Mouse (Mus musculus) CH12.LX (cell line): ENCODE data around the gene Zswim5. TPM values are rescaled to one million over a fixed set of nuclear protein-coding genes. Genes with fewer than 3 reads are reported as not detected.

ENCODE experiments used
- DNase-seq: peaks from one replicate; pipeline ENCODE4 v3.0.0-alpha.2; 2013; ENCODE audit errors: extremely low read depth
- H3K27ac ChIP-seq: 2 replicates; pipeline ENCODE4 v1.5.1; 2012; ENCODE audit warnings: low read depth, mild to moderate bottlenecking, control low read depth, moderate library complexity; ENCODE audit not compliant: insufficient read depth
- H3K27me3 ChIP-seq: replicated peaks from 2 replicates; pipeline ENCODE3; 2012; ENCODE audit warnings: inconsistent platforms
- H3K36me3 ChIP-seq, 2 experiments: replicated peaks in 1 of 2; 2 replicates each; pipeline versions ENCODE3 to v1.6.1; 2012; ENCODE audit warnings: inconsistent platforms in 1 of 2, low read length in 1 of 2, mild to moderate bottlenecking in 1 of 2, mixed read lengths in 1 of 2, moderate library complexity in 1 of 2; ENCODE audit not compliant: control insufficient read depth in 1 of 2, insufficient read depth in 1 of 2
- H3K4me1 ChIP-seq, 2 experiments: 2 replicates each; pipeline ENCODE4 v1.6.1; 2012; ENCODE audit warnings: inconsistent platforms in 1 of 2, moderate library complexity in 1 of 2; ENCODE audit not compliant: insufficient read depth in 2 of 2, control insufficient read depth in 1 of 2
- H3K4me2 ChIP-seq: 2 replicates; pipeline ENCODE4 v1.6.1; 2012; ENCODE audit warnings: low read depth, mild to moderate bottlenecking, control low read depth; ENCODE audit not compliant: poor library complexity, insufficient read depth, severe bottlenecking
- H3K4me3 ChIP-seq, 3 experiments: fragments of 150-350 bp in 1 of 3; sonication (generic) in 1 of 3; replicated peaks in 1 of 3; 2 replicates each; pipeline versions ENCODE3 to v1.5.1; 2011 to 2012; ENCODE audit warnings: low read depth in 2 of 3, low read length in 2 of 3, mild to moderate bottlenecking in 2 of 3, moderate library complexity in 2 of 3, control low read depth in 1 of 3, improper control_type of control experiment in 1 of 3, inconsistent platforms in 1 of 3, mixed read lengths in 1 of 3; ENCODE audit not compliant: poor library complexity in 1 of 3
- H3K79me2 ChIP-seq: replicated peaks from 2 replicates; pipeline ENCODE4 v1.6.1; 2012; ENCODE audit warnings: mild to moderate bottlenecking, moderate library complexity; ENCODE audit not compliant: control insufficient read depth, poor library complexity, insufficient read depth, severe bottlenecking; ENCODE audit errors: extremely low read depth
- H3K9ac ChIP-seq: 2 replicates; pipeline ENCODE4 v1.6.1; 2012; ENCODE audit warnings: low read depth, mild to moderate bottlenecking, control low read depth, moderate library complexity; ENCODE audit not compliant: insufficient read depth
- H3K9me3 ChIP-seq: replicated peaks from 2 replicates; pipeline ENCODE3; 2012; ENCODE audit warnings: low read length, inconsistent platforms, mixed read lengths
- CHD2 ChIP-seq: IDR thresholded peaks from 2 replicates; pipeline ENCODE4 v1.6.1; 2011; ENCODE audit warnings: low read length, improper control_type of control experiment
- E2F4 ChIP-seq: IDR thresholded peaks from 2 replicates; pipeline ENCODE4 v1.6.1; 2011; ENCODE audit warnings: low read depth, low read length, improper control_type of control experiment; ENCODE audit not compliant: insufficient replicate concordance
- ELF1 ChIP-seq: IDR thresholded peaks from 2 replicates; pipeline ENCODE4 v1.6.1; 2014; ENCODE audit warnings: low read depth, mild to moderate bottlenecking, inconsistent platforms, low read length, improper control_type of control experiment
- EP300 ChIP-seq: IDR thresholded peaks from 2 replicates; pipeline ENCODE4 v1.6.1; 2011; ENCODE audit warnings: low read length, improper control_type of control experiment
- GABPA ChIP-seq: IDR thresholded peaks from 2 replicates; pipeline ENCODE4 v1.6.1; 2012; ENCODE audit warnings: low read depth, low read length, improper control_type of control experiment, inconsistent platforms; ENCODE audit not compliant: insufficient replicate concordance
- IRF4 ChIP-seq: IDR thresholded peaks from 2 replicates; pipeline ENCODE4 v1.6.1; 2014; ENCODE audit warnings: low read depth, mild to moderate bottlenecking, inconsistent platforms, low read length, improper control_type of control experiment
- MYC ChIP-seq: IDR thresholded peaks from 2 replicates; pipeline ENCODE4 v1.6.1; 2011; ENCODE audit warnings: low read depth, mild to moderate bottlenecking, improper control_type of control experiment, low read length
- NELFE ChIP-seq: IDR thresholded peaks from 2 replicates; pipeline ENCODE4 v1.6.1; 2011; ENCODE audit warnings: low read depth, low read length, improper control_type of control experiment
- NRF1 ChIP-seq: IDR thresholded peaks from 2 replicates; pipeline ENCODE4 v1.6.1; 2014; ENCODE audit warnings: low read depth, mild to moderate bottlenecking, inconsistent platforms, low read length, improper control_type of control experiment, moderate library complexity
- PAX5 ChIP-seq: IDR thresholded peaks from 2 replicates; pipeline ENCODE4 v1.6.1; 2012; ENCODE audit warnings: low read length, inconsistent platforms, mixed read lengths
- POLR2A ChIP-seq: IDR thresholded peaks from 2 replicates; pipeline ENCODE4 v1.6.1; 2011; ENCODE audit warnings: low read depth, mild to moderate bottlenecking, improper control_type of control experiment, low read length
- RCOR1 ChIP-seq: conservative IDR thresholded peaks from 2 replicates; pipeline ENCODE4 v1.6.1; 2012; ENCODE audit warnings: low read depth, mild to moderate bottlenecking, inconsistent platforms, low read length, improper control_type of control experiment
- SIN3A ChIP-seq: IDR thresholded peaks from 2 replicates; pipeline ENCODE4 v1.6.1; 2012; ENCODE audit warnings: low read length, improper control_type of control experiment, inconsistent platforms
- UBTF ChIP-seq: IDR thresholded peaks from 2 replicates; pipeline ENCODE4 v1.6.1; 2012; ENCODE audit warnings: low read depth, mild to moderate bottlenecking, inconsistent platforms, low read length, improper control_type of control experiment, moderate library complexity
- USF1 ChIP-seq: IDR thresholded peaks from 2 replicates; pipeline ENCODE4 v1.6.1; 2014; ENCODE audit warnings: low read depth, mild to moderate bottlenecking, inconsistent platforms, low read length, improper control_type of control experiment
- dilution Hi-C: fragments of 300-500 bp; cut with MboI; formaldehyde crosslinking; loops from 2 replicates; pipeline ENCODE4 v1.14.3; 2020; ENCODE audit warnings: low sequenced_read_pairs; ENCODE audit not compliant: extremely low pct_unique_long_range_greater_than_20kb, extremely low pct_ligation_motif_present
- in situ Hi-C: fragments of 300-500 bp; cut with MboI; formaldehyde crosslinking; loops from 3 replicates; pipeline ENCODE4 v1.14.3; 2019; ENCODE audit warnings: low sequenced_read_pairs, low pct_ligation_motif_present, low pct_unique_long_range_greater_than_20kb, mixed read lengths
- polyA plus RNA-seq: library from polyadenylated mRNA; unstranded; fragments of >175 nt; gene quantifications from 2 replicates; pipeline ENCODE4 v1.2.1, GENCODE M21; 2012; ENCODE audit warnings: low read depth; ENCODE audit not compliant: insufficient read length
- total RNA-seq, 2 experiments: library from RNA; depleted of rRNA; stranded (reverse); fragments of 300-350 nt in 1 of 2; fragments of >200 nt in 1 of 2; gene quantifications; 2 replicates each; pipeline ENCODE4 v1.2.3; 2012 to 2014

Zswim5 gene
- total and polyA plus RNA-seq, 3 experiments: 1.1 to 1.2 (median 1.2) TPM

DNA sequence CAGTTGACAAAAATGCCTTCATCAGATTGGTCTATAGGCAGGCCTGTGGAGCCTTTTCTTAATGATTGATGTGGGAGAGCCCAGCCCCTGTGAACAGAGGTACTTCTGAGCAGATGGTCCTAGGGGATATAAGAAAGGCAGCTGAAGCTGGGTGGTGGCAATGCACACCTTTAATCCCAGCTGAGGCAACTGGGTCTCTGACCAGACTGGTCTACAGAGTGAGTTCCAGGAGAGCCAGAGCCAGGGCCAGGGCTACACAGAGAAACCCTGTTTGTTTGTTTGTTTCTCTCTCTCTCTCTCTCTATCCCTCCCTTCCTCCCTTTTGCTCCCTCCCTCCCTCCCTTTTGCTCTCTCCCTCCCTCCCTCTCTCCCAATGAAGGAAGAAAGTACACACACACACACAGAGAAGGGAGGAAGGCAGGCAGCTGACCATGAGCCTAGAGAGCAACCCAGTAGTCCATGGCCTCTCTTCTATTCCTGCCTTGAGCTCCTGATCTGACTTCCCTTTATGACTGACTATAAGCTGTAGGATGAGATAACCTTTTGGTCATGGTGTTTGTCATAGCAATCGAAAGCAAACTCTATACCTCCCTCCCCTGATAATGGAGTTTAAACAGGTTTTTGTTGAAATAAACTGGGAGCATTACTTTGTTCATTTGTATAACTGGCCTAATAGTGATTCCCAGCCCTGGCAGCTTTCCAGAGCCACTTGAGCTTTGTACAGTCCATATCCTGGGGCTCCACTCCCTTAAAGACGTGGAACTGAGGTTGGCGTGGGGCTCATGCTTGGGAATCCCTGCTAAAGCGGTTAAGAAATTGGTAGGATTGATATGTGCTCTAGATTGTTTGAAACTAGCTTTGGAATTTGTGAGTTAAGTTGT lies 17.3 kb downstream of the Zswim5 start:
- dilution Hi-C loops (no loop called here), in situ Hi-C loops (no loop called here)
- H3K36me3 ChIP-seq: no peaks in the 10 kb centered on the region
- H3K4me1 ChIP-seq: no peaks in the 10 kb centered on the region
- no peaks in the 10 kb centered on the region for H3K9me3 ChIP-seq
- H3K79me2 ChIP-seq: no peaks in the 10 kb centered on the region
- no peak overlapping the region for H3K4me2 ChIP-seq
- no peak overlapping the region for H3K9ac ChIP-seq
- TF ChIP-seq EP300: no peak
- peaks cover 6% of the 10 kb centered on the region for H3K27me3 ChIP-seq
- H3K27ac ChIP-seq: no peak overlapping the region
- DNase-seq: no peak
- no peak overlapping the region for H3K4me3 ChIP-seq

DNA sequence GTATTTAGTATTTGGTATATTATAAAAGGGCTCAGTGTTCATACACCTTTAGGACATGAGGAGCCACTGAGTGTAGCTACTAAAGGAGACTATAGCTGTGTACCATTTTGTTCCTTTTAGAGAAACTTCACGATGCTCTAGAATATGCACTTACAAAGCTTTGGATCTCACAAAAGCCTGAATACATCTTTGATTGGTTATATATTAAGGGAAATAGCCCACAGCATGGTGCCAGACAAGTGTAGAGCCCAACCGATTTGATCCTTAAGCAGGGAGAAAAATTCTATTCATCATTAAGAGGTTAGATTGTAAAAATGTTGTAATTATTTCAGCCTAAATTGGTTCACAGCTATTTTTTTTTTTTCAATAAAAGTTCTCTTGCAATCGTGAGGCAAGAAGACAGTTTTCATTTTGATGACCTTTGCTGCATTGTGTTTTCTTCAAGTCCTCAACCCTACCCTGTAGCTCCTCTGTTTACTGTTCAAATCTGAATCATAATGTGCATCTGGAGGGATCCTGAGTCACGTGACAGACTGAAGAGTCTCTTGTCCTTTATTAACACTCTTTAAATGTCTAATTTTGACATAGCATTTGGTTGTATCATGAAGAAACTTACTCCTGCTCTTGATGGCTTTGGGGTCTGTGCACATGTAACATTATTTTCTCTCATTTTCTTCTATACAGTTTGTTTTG lies 33.5 kb downstream of the Zswim5 start:
- Histone ChIP-seq H3K9me3 (no peaks in the 10 kb centered on the region), H3K4me1 (no peaks in the 10 kb centered on the region), H3K36me3 (no peaks in the 10 kb centered on the region), H3K27me3 (no peaks in the 10 kb centered on the region), H3K27ac (no peak overlapping the region), H3K9ac (no peak overlapping the region), H3K79me2 (no peaks in the 10 kb centered on the region), H3K4me2 (no peak overlapping the region), H3K4me3 (no peak overlapping the region)
- no peak for DNase-seq
- dilution Hi-C loops (no loop called here), in situ Hi-C loops (no loop called here)
- 0 out of 2 replicates have a peak, but pooled peaks have one; percentile 16 for TF ChIP-seq USF1
- no peak for TF ChIP-seq IRF4

DNA sequence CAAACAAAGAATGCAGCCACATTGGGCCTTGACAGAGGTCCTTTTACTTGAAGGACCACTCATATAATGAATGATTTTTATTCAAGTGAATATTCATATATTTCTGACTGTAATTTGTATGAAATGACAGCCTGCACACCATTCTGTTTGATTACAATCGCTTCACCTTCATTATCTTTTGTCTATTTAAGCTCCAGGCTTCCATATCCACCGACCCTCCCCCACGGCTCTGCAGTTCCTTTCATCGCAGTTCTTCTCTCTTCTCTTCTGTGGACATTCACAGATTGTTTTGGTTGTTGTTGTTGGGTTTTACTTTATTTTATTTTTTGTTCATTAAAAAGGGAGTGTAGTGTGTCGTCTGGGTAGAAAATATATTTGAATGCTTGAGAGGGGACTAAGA lies 34.0 kb downstream of the Zswim5 start:
- TF ChIP-seq CHD2 (no peak), ELF1 (no peak), UBTF (no peak), MYC (no peak), SIN3A (no peak), PAX5 (no peak), E2F4 (no peak), GABPA (no peak), POLR2A (no peak), RCOR1 (no peak), EP300 (no peak), NRF1 (no peak), NELFE (no peak)
- TF ChIP-seq, all 38 proteins: peak for 0
- no peak overlapping the region for H3K4me3 ChIP-seq
- dilution Hi-C loops: no loop called here
- H3K79me2 ChIP-seq: no peaks in the 10 kb centered on the region
- no peaks in the 10 kb centered on the region for H3K27me3 ChIP-seq
- DNase-seq: no peak
- no peaks in the 10 kb centered on the region for H3K4me1 ChIP-seq
- no peaks in the 10 kb centered on the region for H3K36me3 ChIP-seq
- in situ Hi-C loops: no loop called here
- no peak overlapping the region for H3K9ac ChIP-seq
- no peaks in the 10 kb centered on the region for H3K9me3 ChIP-seq
- no peak overlapping the region for H3K27ac ChIP-seq
- H3K4me2 ChIP-seq: no peak overlapping the region
